Mouse (Mus musculus): ENCODE results near the gene Camkk1. TPM values are rescaled to one million over a fixed set of nuclear protein-coding genes. Genes with fewer than 3 reads are reported as not detected.

The Camkk1 gene
- polyA plus RNA-seq, 1 experiment from 2014 or later = 32.2 TPM

DNA sequence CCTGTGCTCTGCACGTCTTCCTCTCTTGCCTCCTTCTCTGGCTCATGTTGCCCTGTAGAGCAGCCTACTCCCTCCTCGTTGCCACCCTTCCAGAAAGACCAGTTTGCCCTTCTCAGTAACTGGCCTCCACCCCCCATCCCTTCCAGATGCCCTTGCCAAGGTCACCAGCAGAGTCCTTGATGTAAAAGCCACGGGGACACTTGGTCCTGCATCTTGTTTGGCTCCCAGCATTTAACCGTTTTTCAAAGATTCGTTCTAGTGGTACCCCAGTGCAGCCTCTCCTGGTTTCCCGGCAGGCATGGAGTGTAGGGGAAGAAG lies 2.7 kb upstream of the Camkk1 start:
- ATAC-seq (ENCODE audit: low FRiP score, low read depth) = no peak
- Histone ChIP-seq H3K4me2 (no peak overlapping the region), H3K27me3 (peaks cover 10% of the 10 kb centered on the region; the same call in 1 of the 2 replicates), H3K9ac (no peak overlapping the region), H3K4me3 (no peak overlapping the region), H3K27ac (replicated peaks) (peak overlapping the region; percentile 17; the same call in 1 of the 2 replicates), H3K36me3 (no peaks in the 10 kb centered on the region), H3K9me3 (no peaks in the 10 kb centered on the region), H3K4me1 (replicated peaks) (peaks cover 34% of the 10 kb centered on the region)
- WGBS = 64% methylated on average over 6 of the region's 6 CpGs

GRCm38 (mm10) chr11:73019147-73019795 lies 463 bp downstream of the Camkk1 start:
- ATAC-seq (ENCODE audit: low FRiP score, low read depth) = peak; percentile 68
- Histone ChIP-seq H3K9me3 (no peaks in the 10 kb centered on the region), H3K4me3 (peak overlapping the region; percentile 84), H3K27ac (replicated peaks) (peak overlapping the region; percentile 80), H3K36me3 (no peaks in the 10 kb centered on the region), H3K4me1 (replicated peaks) (peaks cover 36% of the 10 kb centered on the region), H3K27me3 (peaks cover 10% of the 10 kb centered on the region; the same call in 1 of the 2 replicates), H3K4me2 (peak overlapping the region; percentile 94), H3K9ac (peak overlapping the region; percentile 76)
- WGBS = 1% methylated on average over 45 of the region's 46 CpGs

- WGBS = 58% methylated on average over 7 of the region's 7 CpGs
- Histone ChIP-seq H3K36me3 (no peaks in the 10 kb centered on the region; the same call in 1 of the 2 replicates), H3K9me3 (no peaks in the 10 kb centered on the region), H3K4me2 (no peak overlapping the region), H3K4me1 (replicated peaks) (peaks cover 23% of the 10 kb centered on the region), H3K9ac (0 out of 2 replicates have a peak overlapping the region, but pooled peaks have one; percentile 3), H3K27ac (replicated peaks) (no peak overlapping the region), H3K27me3 (peaks cover 10% of the 10 kb centered on the region; the same call in 1 of the 2 replicates), H3K4me3 (no peak overlapping the region)
- ATAC-seq (ENCODE audit: low FRiP score, low read depth) = no peak
These were observed 2.4 kb downstream of the Camkk1 start for GRCm38 (mm10) chr11:73020953-73021800.

DNA sequence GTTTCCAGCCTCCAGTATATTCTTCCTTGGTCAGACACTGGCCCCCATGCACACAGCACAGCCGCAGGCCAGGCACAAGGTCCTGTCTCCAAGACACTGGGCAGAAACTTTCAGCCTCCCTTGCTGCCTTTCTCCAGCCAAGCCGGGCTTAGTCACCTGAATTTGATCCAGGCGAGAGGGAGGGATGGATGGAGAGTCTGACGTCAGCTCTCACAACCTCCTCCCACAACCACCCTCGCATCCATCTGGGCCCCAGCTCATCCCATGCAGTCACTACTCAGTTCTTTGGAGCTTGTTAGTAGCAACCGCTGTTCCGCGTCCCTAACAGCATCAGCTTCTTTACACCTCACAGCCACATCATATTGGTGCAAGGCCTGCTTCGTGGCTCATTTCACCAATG lies 4.3 kb downstream of the Camkk1 start:
- H3K27ac ChIP-seq (replicated peaks) = no peak overlapping the region
- H3K4me1 ChIP-seq (replicated peaks) = peaks cover 20% of the 10 kb centered on the region
- H3K4me2 ChIP-seq = no peak overlapping the region
- WGBS = 60% methylated on average over 9 of the region's 9 CpGs
- no peak overlapping the region for H3K9ac ChIP-seq
- ATAC-seq (ENCODE audit: low FRiP score, low read depth) = no peak
- peaks cover 4% of the 10 kb centered on the region; the same call in 1 of the 2 replicates for H3K36me3 ChIP-seq
- no peaks in the 10 kb centered on the region for H3K9me3 ChIP-seq
- H3K27me3 ChIP-seq = peaks cover 3% of the 10 kb centered on the region; the same call in 1 of the 2 replicates
- H3K4me3 ChIP-seq = no peak overlapping the region

GRCm38 (mm10) chr11:73023827-73024226 lies 5.0 kb downstream of the Camkk1 start:
- Histone ChIP-seq H3K4me2 (no peak overlapping the region), H3K36me3 (peaks cover 7% of the 10 kb centered on the region; the same call in 1 of the 2 replicates), H3K27me3 (peaks cover 3% of the 10 kb centered on the region; the same call in 1 of the 2 replicates), H3K4me1 (replicated peaks) (peaks cover 16% of the 10 kb centered on the region), H3K4me3 (no peak overlapping the region), H3K27ac (replicated peaks) (no peak overlapping the region), H3K9ac (no peak overlapping the region), H3K9me3 (no peaks in the 10 kb centered on the region)
- no peak for ATAC-seq (ENCODE audit: low FRiP score, low read depth)
- WGBS = 38% methylated on average over 4 of the region's 4 CpGs

GRCm38 (mm10) chr11:73024236-73024904 lies 5.6 kb downstream of the Camkk1 start:
- Histone ChIP-seq H3K9ac (no peak overlapping the region), H3K36me3 (peaks cover 13% of the 10 kb centered on the region; the same call in 1 of the 2 replicates), H3K27me3 (peaks cover 3% of the 10 kb centered on the region; the same call in 1 of the 2 replicates), H3K4me2 (no peak overlapping the region), H3K9me3 (no peaks in the 10 kb centered on the region), H3K27ac (replicated peaks) (no peak overlapping the region), H3K4me1 (replicated peaks) (peaks cover 14% of the 10 kb centered on the region), H3K4me3 (no peak overlapping the region)
- ATAC-seq (ENCODE audit: low FRiP score, low read depth) = no peak
- 65% methylated on average over 7 of the region's 7 CpGs for WGBS

DNA sequence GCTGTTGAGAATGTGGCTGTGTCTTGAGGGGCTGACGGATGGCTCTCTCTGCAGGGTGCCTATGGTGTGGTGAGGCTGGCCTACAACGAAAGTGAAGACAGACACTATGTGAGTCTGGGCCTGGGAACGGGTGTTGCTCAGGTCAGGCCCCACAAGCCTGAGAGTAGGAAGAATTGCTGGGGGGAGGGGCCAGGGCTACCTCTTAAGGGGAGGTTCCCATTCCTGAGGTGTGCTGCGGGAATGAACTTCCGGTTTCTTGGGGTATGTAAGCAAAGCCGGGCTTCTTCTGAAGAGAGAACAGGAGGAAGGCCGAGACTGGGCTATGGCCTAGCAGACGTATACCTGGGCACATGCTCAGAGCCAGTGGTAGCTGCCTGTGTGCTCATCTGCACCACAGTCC lies 8.2 kb downstream of the Camkk1 start:
- 63% methylated on average over 8 of the region's 8 CpGs for WGBS
- no peak overlapping the region for H3K27ac ChIP-seq (replicated peaks)
- no peak for ATAC-seq (ENCODE audit: low FRiP score, low read depth)
- H3K36me3 ChIP-seq = peaks cover 15% of the 10 kb centered on the region; the same call in 1 of the 2 replicates
- H3K9me3 ChIP-seq = no peaks in the 10 kb centered on the region
- H3K4me1 ChIP-seq (replicated peaks) = peaks cover 13% of the 10 kb centered on the region
- no peak overlapping the region for H3K4me3 ChIP-seq
- H3K9ac ChIP-seq = no peak overlapping the region
- H3K27me3 ChIP-seq = no peaks in the 10 kb centered on the region
- no peak overlapping the region for H3K4me2 ChIP-seq

- peak overlapping the region; percentile 67 for H3K4me2 ChIP-seq
- peaks cover 10% of the 10 kb centered on the region for H3K4me1 ChIP-seq (replicated peaks)
- H3K9ac ChIP-seq = peak overlapping the region; percentile 32
- peak overlapping the region; percentile 34 for H3K4me3 ChIP-seq
- peak; percentile 95 for ATAC-seq (ENCODE audit: low FRiP score, low read depth)
- peak overlapping the region; percentile 72 for H3K27ac ChIP-seq (replicated peaks)
- H3K36me3 ChIP-seq = peaks cover 23% of the 10 kb centered on the region; the same call in 1 of the 2 replicates
- no peaks in the 10 kb centered on the region for H3K27me3 ChIP-seq
- no peaks in the 10 kb centered on the region for H3K9me3 ChIP-seq
- WGBS = 25% methylated on average over 20 of the region's 20 CpGs
These were observed 12.2 kb downstream of the Camkk1 start for GRCm38 (mm10) chr11:73030821-73031498.

DNA sequence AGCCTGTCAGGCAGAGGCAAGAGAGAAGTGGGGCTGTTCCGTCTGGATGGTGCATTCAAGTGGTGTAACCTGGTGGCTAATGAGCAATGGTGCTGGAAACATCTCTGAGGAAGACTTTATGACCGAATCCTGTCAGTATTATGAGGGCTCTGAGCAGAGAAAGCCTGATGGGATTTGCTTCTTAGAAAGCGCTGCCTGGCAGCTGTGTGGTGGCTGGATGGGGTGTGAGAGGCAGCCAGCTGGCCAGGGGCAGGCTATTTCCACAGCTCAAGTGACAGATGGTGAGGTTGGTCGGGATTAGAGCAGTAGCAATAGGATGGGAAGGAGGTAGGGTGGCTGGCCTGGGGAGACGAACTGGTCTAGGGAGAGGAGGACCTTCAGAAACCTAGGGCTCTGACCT lies 12.7 kb downstream of the Camkk1 start:
- Histone ChIP-seq H3K27me3 (no peaks in the 10 kb centered on the region), H3K27ac (replicated peaks) (peak overlapping the region; percentile 72), H3K9me3 (no peaks in the 10 kb centered on the region), H3K36me3 (peaks cover 28% of the 10 kb centered on the region; the same call in 1 of the 2 replicates), H3K4me3 (no peak overlapping the region), H3K4me2 (peak overlapping the region; percentile 67), H3K9ac (peak overlapping the region; percentile 1), H3K4me1 (replicated peaks) (peaks cover 10% of the 10 kb centered on the region)
- 54% methylated on average over 5 of the region's 5 CpGs for WGBS
- ATAC-seq (ENCODE audit: low FRiP score, low read depth) = no peak

- no peak for ATAC-seq (ENCODE audit: low FRiP score, low read depth)
- H3K27ac ChIP-seq (replicated peaks) = no peak overlapping the region
These were observed 17.3 kb downstream of the Camkk1 start for GRCm38 (mm10) chr11:73036077-73036476.

GRCm38 (mm10) chr11:73036889-73037288 lies 18.1 kb downstream of the Camkk1 start:
- H3K36me3 ChIP-seq = peaks cover 29% of the 10 kb centered on the region
- no peak overlapping the region for H3K27ac ChIP-seq (replicated peaks)
- H3K9me3 ChIP-seq = no peaks in the 10 kb centered on the region
- 51% methylated on average over 6 of the region's 6 CpGs for whole genome bisulfite sequencing
- H3K27me3 ChIP-seq = no peaks in the 10 kb centered on the region
- no peaks in the 10 kb centered on the region for H3K4me1 ChIP-seq (replicated peaks)
- H3K4me3 ChIP-seq = no peak overlapping the region
- ATAC-seq (ENCODE audit: low FRiP score, low read depth) = no peak
- H3K4me2 ChIP-seq = no peak overlapping the region
- H3K9ac ChIP-seq = no peak overlapping the region

More at GRCm38 (mm10) chr11:73036077-73036476, 17.3 kb downstream of the Camkk1 start:
- Histone ChIP-seq H3K9me3 (no peaks in the 10 kb centered on the region), H3K4me3 (no peak overlapping the region), H3K4me2 (no peak overlapping the region), H3K4me1 (replicated peaks) (peaks cover 7% of the 10 kb centered on the region), H3K36me3 (peaks cover 29% of the 10 kb centered on the region), H3K27me3 (no peaks in the 10 kb centered on the region), H3K9ac (no peak overlapping the region)
- 81% methylated on average over 7 of the region's 7 CpGs for WGBS

All from hindbrain, embryonic 15.5 days (tissue).